Mouse (Mus musculus): Measurements from ENCODE around the gene Mlycd.

GRCm38 (mm10) chr8:119451131-119451530 is 56.5 kb downstream of the Mlycd start:
- no peak for TF ChIP-seq CTCF (IDR thresholded peaks at IDR 0.05; ENCODE audit: borderline replicate concordance, insufficient read depth, low read depth, low read length)
- no peak for TF ChIP-seq POLR2A (IDR thresholded peaks at IDR 0.05; ENCODE audit: borderline replicate concordance, insufficient read depth, low read length)

Measured in cerebellum, adult 2 months (tissue).